Mouse (Mus musculus) megakaryocyte-erythroid progenitor cell, adult 5-6 weeks (primary cell): ENCODE data around the gene March1. TPM values are rescaled to one million over a fixed set of nuclear protein-coding genes. Genes with fewer than 3 reads are reported as not detected.

Experiments used
- ATAC-seq: replicated peaks from 2 replicates; pipeline ENCODE4 v1.8.0; 2016; ENCODE audit warnings: mild to moderate bottlenecking, inconsistent platforms; ENCODE audit not compliant: severe bottlenecking, poor library complexity, low FRiP score, low TSS enrichment
- total RNA-seq, 2 experiments: library from RNA; stranded (forward) in 1 of 2; stranded (reverse) in 1 of 2; fragments of 200-1000, 215-1000 nt in 1 of 2; fragments of >200 nt in 1 of 2; fragmentation: Nextera tagmentation in 1 of 2; gene quantifications; 2 replicates each; pipeline ENCODE4 v1.2.3; 2014 to 2017

March1 gene
- total RNA-seq, 2 experiments from 2014 or later, result 0.22 to 1.4 TPM

DNA sequence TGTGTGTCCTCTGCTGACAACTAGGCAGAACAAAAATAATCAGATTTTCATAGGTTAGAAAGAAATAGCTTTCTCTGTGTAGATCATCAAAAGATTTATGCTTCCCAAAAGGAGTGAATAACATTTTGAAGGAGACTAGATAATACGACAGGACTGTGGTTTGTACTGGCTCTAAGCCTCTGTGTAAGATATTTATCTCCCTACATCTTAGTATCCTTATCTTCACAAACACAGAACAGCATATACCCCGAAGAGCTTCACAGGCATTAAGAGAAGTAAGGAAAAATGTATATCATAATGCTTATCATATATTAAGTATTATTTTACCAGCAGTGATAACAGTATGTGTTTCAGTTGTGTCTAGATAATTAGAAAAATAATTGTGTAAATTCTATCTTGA lies 592.6 kb downstream of the March1 start:
- ATAC-seq, result no peak

DNA sequence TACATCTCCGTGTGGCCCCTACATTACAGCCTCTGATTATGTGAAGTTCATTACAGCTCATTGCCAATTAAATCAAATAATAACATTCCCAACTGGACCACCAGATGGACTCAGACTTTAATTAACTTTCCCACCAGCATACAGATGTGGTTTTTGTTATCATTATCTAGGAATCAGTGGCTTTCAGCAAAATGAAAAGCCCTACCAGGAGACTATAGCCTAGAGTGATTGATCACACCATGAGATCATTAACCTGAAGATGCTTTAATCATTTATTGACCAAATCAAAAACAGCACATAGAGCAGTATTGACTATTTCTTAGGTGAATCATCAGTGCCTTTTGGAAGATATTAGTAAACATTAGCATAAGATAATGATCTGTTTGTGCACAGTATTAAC lies 602.3 kb downstream of the March1 start:
- ATAC-seq, result no peak

DNA sequence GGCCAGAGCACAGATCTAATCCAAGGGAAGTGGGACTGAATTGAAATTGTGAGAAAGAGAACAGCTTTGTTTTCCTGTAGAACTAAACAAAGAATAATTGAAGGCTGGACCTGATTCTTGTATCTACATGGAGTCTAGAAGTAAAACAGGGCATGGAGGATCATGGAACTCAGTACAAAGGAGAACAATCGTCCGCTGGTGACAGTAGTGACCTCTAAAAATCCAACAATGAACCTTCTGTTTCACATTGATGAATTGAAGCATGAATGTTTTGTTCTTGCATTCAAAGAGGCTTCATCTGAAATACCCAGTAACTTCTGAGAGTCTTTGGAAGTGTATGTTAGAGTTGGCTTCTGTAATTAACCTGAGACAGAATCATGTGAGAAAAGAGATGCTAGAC lies 612.2 kb downstream of the March1 start:
- ATAC-seq, result no peak

DNA sequence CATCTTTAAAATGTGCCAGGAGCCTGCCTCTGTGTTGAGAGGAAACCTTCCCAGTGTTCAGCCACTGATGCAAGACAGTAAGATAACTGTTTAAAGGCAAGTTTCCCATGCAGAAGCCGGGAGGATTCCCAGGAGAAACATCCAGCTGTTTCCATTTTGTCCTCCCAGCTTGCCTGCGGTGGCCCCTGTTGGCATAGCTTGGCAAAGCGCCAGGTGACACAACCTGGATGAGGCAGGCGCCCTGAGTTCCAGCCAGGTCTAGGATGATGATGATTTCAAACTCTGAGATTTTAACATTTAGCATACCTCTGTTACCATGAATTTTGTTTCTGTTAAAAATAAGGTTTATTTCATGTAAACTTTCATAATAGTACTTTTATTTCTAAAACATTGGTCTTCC lies 651.8 kb downstream of the March1 start:
- no peak for ATAC-seq

DNA sequence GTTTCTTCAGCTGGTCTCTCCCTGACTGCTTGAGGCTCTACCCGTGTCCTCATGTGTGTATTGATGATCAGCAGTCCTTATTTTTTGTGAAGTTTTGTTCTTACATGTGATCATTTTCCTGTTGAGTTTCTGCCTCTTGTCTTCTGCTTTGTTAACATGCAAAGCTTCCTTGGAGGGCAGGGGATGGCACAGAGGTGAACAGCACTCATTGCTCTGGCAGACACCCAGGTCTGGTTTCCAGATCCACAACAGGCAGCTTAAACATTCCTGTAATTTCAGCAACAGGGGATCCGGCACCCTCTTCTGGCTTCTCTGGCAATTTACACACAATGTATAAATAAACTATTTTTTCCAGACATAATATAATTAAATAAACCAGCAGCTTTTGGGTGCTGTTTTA lies 652.4 kb downstream of the March1 start:
- ATAC-seq, result no peak

DNA sequence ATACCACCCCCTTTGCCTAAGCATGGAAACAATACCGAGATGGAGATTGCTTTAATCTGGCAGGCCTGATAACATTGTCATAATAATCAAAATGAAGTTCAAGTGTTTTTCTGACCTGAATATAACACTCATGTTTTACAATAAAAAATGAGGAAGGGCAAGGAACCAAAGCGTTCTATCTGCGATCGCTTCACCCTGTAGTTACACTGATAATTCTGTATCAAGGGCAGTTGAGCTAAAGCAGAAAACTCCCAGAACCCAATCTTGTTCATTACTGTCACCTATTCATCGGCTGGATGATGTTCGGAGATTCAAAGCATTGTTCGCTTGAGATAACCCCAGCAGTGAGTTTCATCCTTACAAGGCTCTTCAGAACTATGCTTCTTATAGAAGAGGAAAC lies 700.1 kb downstream of the March1 start:
- ATAC-seq, result no peak

DNA sequence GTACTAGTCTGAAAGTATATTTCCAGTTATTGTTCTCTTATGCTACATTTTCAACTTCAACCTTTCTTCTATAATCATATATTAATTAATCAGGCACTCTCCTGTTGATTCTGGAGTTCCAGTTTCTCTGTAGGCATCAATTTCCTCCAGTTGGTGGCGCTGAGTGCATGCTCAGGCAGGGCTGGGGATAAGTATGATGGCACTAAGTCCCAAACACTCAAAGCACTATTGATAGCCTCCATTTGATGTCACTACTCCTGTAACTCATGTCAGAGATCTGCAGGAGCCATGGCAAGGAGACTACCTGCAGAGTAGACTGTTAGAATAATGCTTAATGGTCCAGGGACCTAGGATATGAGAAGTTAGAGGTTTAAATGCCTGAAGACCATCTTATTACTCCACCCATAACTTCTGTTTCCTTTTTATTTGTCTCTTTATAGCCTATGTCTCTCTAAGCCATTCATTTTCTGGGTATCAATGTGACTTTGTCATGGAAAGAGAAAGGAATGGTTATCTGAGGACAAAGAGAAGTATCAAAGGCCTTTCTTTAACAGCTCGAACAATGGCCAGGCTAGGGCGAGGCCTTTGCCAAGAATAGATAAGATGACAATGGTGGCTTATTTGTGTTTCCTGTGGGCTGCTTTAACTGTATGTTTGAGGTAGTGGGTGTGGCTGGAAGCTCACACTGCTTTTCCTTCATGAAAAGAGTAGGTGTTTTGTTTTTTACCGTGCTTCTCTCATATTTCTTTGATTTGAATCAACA lies 705.5 kb downstream of the March1 start:
- peak; percentile 98 for ATAC-seq

DNA sequence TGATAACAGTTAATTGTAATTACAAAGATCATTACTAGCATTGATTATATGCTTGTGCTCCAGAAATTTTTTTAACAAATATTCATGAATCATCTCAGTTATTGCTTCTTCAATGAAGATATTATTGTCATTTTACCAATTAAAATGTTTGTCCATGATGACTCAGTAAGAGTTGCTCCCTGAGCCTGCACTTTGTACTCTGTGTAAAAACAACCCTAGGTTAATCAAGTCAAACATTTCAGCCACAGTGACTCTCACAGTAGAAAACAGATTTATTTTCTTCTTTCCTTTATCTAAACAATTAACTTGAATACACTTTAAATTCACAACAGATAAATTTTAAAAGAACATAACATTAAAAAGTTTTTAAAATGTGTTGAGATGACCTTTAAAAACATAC lies 708.7 kb downstream of the March1 start:
- ATAC-seq, result no peak

DNA sequence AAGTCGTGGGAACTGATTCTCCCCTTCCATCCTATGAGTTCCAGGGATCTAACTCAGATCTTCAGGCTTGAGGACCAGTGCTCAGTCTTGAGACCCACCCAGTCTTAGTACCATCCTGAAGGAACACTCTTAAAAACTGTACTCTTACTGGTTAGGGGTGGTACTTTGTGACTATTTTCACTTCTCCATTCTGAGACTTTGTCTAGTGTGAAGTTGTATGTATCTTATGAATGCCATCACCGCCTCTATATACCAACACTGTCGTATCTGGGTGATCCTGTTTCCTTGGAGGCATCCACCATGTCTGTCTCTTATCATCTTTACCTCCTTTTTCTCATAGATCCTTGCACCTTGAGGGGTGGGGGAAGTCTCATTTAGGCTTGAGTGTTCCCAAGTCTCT lies 714.5 kb downstream of the March1 start:
- ATAC-seq, result no peak

DNA sequence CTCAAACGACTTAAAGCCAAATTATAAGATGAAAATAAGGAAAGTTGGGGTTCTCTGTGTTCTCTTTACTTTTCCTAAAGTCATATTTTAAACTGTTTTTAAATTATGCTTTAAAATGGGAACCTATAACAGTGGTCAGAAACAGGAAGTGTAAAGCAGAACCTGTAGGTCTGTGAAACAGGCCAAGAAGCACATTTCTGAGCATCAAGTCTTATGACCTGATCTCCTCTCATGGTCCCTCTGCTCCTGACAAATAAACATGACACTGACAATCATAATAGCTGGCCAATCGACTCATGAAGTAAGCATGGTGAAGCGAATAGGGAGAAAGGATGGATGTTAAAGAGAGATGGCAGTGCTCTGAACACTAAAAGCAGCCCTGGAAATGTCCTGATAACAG lies 716.6 kb downstream of the March1 start:
- no peak for ATAC-seq

DNA sequence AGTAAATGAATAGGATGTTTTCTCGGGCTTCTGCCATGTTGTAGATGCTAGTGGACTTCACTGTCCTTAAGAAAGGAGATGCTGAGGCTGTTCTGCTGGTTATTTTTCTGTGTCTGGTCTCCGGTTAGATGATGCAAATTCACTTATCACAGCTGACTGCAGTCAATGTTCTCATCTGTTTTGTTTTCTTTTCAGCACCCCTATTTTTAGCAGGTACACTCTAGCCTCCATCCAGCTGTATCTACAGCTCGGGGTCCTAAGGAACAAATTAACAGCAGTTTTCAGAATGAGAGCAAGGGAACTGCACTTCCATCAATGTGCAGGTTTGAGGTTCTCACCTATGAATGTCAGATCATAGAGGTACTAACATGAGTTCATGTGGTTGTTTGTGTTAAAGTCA lies 721.9 kb downstream of the March1 start:
- ATAC-seq, result no peak

DNA sequence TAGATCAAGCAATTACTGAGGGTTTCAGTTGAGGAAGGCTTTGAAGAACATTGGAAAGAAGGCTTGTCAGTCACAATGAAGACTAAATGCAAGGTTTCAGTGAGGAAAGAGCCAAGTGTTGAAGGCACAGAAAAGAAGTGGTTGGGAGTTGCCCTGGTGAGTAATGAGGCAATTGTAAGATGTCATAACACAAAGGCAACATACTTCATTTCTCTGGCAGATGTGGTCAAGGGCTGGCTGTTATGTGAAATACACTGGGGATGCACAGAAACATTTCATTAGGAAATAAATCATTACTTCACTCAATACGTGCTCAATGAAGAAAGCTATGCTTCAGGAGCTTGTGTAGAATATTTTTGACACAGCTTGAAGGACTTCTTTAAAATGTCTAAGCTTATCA lies 725.2 kb downstream of the March1 start:
- no peak for ATAC-seq

DNA sequence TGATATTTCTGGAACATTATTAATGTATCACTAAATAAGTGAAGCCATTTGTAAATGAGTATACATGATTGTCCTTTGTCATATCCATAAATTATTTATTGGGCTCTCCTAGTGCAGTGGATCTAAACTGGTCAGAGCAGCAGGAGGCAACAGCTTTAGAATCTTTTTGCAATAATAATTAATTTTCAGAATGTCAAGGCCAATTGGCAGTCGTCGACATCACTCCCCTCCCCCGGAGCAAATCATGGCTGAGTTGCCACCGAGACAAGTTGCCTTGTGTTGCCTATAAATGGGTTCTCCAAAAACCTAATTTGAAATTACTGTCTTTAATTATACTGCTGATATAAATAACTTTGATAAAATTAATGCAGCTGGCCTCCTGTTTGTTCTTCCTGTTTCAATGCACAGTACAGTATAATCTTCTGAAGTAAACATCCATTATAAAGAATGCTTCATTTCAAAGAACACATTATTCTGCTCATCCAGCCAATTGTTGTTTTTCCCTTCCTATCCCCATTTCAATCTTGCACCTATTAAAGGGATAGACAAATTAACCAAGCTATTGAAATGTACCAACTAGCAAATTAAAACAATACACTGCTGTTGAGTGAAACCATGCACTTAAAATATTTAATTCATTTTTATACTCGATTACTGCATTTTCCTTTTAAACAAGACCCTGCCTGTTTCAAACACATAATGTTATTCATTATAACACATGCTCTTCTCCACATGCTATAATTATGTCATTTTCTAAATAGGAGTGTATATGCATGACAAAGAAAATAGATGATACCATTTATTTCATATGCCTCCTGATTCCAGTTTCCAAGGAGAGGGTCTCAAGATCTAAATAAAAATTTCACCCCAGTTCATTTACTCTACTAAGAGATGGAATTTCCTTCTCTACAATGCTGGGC lies 745.4 kb downstream of the March1 start:
- no peak for ATAC-seq

DNA sequence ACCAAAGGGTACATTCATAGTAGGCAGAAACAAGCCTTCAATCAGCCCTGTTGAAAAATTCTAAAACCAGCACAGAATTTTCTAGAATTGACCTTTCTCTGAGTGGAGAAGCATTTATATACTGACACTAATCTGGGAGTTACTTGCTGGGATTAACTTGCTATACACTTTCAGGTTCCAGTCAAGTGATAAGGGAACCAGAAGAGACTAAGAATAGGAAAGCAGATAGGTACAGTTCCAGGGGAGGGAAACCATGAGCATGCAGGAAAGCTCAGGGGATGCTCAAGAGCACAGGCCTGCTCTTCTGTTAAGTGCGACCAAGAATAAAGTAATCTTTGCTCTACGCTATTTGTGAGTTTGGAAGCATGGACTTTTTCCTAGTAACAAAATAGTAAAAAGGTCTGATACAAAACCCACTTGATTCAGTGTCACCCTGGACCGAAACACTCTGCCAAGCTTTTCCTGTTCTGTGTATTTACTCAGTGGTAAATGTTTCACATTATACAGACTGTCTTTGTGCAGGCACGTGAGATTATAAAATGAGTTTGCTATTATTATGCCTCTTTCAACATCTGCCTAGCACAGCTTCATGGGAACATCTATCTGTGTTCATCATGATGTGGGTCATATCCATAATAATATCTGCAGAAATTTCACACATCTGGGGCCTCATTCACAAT lies 766.1 kb downstream of the March1 start:
- no peak for ATAC-seq

DNA sequence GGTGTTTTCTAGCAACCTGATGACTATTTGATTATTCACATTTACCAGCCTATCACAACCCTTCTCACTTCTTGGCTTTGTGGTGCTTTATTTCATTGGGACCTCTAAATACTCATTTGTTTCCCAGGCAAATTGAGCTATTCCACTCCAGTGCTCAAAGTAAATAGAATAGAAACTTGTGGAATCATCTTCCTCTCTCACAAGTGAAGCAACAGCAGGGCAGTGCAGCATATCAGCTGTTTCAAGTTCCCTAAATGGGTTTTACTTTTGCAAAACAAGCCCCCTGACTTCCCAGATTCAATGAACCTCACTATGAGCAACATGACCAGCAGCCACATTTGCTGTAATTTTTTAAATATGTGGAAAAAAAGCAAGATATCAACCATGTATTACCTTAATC lies 768.3 kb downstream of the March1 start:
- no peak for ATAC-seq

DNA sequence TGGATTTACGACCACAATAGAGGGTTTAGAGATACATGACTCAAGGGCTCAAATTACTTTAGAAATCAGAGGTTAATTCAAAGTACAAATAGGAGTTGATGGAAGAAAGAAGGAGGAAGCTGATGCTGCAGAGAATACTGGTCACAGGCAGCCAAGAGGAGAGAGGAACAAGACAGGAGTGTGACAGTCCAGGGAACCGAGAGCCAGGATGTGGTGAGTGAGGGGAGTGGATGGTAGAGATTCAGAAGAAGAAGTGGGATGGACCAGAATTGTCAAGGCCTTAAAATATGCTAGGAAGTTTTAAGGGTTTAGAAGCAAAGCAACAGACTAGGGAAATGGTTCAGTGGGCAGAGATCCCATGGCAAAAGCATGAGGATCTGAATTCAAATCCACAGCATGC lies 771.0 kb downstream of the March1 start:
- ATAC-seq, result no peak

DNA sequence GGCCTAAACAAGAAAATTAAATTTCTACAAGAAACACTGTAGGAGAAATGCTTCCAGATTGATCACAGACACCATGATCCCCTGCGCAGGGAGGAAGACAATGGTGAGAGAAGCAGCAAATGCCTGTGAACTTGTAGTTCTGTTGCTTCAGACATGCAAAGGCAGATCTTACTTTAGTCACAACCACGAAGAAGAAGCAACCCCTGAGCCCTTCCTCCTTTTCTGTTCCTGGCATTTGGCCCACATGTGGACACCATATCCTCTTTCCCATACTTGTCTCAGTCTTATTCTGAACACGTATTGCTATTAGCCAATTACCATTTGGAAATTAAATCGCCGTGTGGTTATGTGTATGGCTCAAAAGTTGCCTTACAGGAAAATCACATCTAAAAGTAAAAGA lies 773.9 kb downstream of the March1 start:
- ATAC-seq, result no peak

DNA sequence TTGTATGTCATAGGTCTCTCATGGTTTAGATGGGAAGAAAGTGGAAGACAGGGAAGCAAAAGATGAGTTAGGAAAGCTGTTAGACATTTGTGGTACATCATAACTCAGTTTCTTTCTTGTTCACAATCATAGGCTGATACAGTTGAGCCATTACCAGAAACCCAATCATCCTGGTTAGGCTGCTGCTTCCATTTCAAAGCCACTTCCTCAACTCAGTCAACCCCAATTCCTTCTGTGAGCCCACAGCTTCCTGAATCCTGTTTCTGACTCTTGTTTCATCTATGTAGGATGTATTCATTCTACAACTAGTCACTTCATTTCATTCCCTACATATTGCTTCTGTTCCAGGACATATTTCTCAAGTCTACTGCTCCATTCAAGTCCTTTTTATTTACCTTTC lies 775.2 kb downstream of the March1 start:
- no peak for ATAC-seq

DNA sequence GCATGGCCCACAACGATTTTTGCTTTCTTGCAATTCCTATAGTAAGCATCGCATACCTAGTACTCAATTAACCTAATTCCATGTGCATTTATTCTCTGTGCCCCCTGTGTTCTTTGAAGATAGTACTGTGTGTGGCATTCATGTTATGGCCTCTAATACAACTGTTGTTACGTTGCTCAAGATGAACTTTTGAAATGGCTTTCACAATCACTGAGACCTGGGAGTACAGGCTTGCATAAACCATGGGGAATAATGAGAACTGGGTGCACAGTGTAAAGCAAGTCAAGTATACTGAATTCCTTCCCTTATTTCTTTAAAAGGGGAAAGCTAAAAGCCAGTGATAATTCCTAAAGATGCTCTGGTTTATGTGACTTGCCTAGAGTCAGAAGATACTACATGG lies 776.4 kb downstream of the March1 start:
- ATAC-seq, result no peak

DNA sequence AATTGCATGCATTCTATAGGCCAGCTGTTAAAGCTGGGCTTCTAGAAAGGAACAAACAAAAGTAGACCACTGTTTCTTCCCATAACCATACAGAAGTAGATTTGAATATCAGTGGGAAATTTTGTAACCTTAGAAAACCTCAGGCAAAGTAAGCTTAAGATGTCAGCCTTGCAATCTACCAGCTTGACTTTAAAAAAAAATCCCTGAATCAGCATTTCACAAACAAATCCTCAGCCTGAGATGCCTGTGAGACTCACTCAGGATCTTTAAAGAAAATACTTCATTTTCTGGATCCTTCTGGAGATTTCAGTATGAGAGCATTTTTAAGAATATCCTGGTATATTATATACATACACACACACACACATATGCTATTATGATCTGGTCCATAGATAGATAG lies 780.1 kb downstream of the March1 start:
- ATAC-seq, result no peak
